Mouse (Mus musculus): ENCODE measurements at regions not wholly inside any gene's neighbourhood (a gene's known extent, or its start where the extent isn't known, plus 50 kb on each side); places are given as distances from the start of the nearest gene placed in this dataset.

DNA sequence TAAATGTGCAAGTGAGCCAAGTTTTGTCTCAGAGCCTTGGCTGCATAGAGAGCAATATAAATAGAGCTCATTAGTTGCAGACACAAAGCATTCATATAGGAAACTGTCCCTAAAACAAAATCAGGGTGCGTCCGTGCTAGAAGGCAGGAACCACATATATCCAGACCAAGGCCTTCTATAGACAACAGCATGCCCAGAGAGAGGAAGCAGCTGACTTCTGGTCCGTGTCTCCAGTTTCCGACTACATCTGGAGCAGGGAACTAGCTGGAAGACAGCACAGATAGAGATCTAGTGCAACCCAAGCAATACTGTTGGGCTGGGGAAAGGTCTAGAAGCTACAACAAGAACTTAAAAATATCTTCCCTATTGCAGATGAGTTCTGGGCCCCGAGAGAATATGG lies 121.0 kb downstream of the Gm12728 start:
- Histone ChIP-seq H3K4me3 (ENCODE audit: insufficient read depth, low read length) (no peak overlapping the region), H3K27ac (ENCODE audit: insufficient read depth, low read depth, low read length) (no peak overlapping the region), H3K4me1 (ENCODE audit: control insufficient read depth, insufficient read depth, low read length) (no peaks in the 10 kb centered on the region)
- TF ChIP-seq POLR2A (IDR thresholded peaks at IDR 0.05; ENCODE audit: borderline replicate concordance, low read depth, low read length), result no peak
- TF ChIP-seq CTCF (IDR thresholded peaks at IDR 0.05; ENCODE audit: low read depth, low read length), result no peak

DNA sequence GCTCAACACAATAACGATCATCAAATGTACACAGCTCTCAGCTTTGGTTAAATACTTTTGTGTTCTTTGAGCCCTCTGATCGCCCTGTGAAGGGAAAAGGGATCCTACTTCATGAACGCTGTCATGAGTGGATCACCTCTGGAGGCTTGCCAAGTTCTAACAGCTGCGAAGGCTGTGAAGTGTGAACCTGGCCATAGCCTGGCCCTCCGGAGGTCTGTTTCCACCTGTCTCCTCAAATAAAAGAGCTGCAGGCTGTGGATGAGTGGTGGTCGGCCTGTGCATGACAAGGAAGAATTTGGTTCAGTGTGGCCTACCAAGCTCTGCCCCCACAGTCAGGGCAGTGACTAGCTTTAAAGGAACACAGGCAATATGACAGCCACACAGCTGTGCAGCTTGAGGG lies 122.0 kb downstream of the Gm12728 start:
- H3K4me1 ChIP-seq (ENCODE audit: control insufficient read depth, insufficient read depth, low read length), result no peaks in the 10 kb centered on the region
- H3K4me3 ChIP-seq (ENCODE audit: insufficient read depth, low read length), result no peak overlapping the region
- no peak overlapping the region for H3K27ac ChIP-seq (ENCODE audit: insufficient read depth, low read depth, low read length)
- no peak for TF ChIP-seq CTCF (IDR thresholded peaks at IDR 0.05; ENCODE audit: low read depth, low read length)
- TF ChIP-seq POLR2A (IDR thresholded peaks at IDR 0.05; ENCODE audit: borderline replicate concordance, low read depth, low read length), result no peak

DNA sequence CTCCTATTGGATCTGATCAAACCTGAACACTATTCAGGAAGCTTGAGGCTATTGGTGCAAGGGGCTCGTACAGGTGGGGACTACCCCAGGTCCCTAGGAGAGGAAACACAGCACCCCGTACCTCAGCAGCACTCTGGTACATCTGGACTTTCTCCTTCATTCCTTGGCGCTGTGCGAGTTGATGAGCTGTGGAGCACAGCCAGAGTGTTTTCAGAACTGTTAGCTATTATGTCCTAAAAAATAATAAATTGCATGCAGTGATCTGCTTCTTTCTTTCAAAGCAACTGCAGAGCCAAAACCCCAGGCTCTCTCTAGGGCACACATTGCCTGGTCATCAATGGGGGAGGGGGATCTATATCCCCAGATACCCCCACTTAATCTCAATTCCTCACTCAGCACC lies 122.6 kb downstream of the Gm12728 start:
- TF ChIP-seq CTCF (IDR thresholded peaks at IDR 0.05; ENCODE audit: low read depth, low read length) (no peak), POLR2A (IDR thresholded peaks at IDR 0.05; ENCODE audit: borderline replicate concordance, low read depth, low read length) (no peak)
- Histone ChIP-seq H3K4me3 (ENCODE audit: insufficient read depth, low read length) (no peak overlapping the region), H3K27ac (ENCODE audit: insufficient read depth, low read depth, low read length) (no peak overlapping the region), H3K4me1 (ENCODE audit: control insufficient read depth, insufficient read depth, low read length) (no peaks in the 10 kb centered on the region)

DNA sequence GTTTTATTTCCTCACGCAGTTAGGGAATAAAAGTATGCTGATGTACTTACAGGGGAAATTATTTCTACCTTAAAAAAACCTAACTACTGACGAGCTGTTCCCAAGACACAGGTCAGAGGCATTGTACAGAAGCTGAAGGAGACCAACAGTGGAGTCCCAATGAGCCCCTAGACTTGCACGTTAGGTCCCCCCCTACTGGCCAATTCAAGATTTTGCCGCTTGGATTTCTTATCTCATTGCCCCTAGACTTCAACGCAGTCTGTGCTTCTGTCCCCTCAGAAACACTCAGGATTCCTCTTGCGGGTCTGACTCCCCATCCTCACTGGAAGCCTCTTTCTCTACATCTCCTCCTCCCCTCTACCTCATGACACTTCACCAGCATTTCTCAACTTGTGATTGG lies 125.3 kb downstream of the Gm12728 start:
- TF ChIP-seq POLR2A (IDR thresholded peaks at IDR 0.05; ENCODE audit: borderline replicate concordance, low read depth, low read length), result no peak
- no peak for TF ChIP-seq CTCF (IDR thresholded peaks at IDR 0.05; ENCODE audit: low read depth, low read length)
- Histone ChIP-seq H3K4me1 (ENCODE audit: control insufficient read depth, insufficient read depth, low read length) (no peaks in the 10 kb centered on the region), H3K27ac (ENCODE audit: insufficient read depth, low read depth, low read length) (no peak overlapping the region), H3K4me3 (ENCODE audit: insufficient read depth, low read length) (no peak overlapping the region)

DNA sequence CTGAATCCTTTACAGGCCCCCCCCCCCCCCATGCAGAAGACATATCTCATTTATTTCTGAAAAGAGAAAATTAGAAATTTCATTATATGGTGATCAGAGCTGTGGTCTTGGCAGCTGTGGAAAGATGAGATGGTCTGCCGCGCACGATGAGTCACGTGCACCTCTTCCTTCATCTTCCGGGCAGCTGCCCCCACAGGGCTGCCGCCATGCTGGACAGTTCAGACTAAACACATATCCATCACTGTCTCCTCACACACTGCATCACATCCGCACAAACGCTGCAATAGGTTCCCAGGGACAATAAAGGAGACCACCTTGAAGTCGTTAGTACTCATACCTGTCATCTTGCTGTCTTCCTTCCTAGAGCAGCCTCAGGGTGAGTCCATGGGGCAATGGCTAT lies 126.6 kb downstream of the Gm12728 start:
- TF ChIP-seq POLR2A (IDR thresholded peaks at IDR 0.05; ENCODE audit: borderline replicate concordance, low read depth, low read length), result no peak
- no peak for TF ChIP-seq CTCF (IDR thresholded peaks at IDR 0.05; ENCODE audit: low read depth, low read length)
- Histone ChIP-seq H3K27ac (ENCODE audit: insufficient read depth, low read depth, low read length) (no peak overlapping the region), H3K4me1 (ENCODE audit: control insufficient read depth, insufficient read depth, low read length) (no peaks in the 10 kb centered on the region), H3K4me3 (ENCODE audit: insufficient read depth, low read length) (no peak overlapping the region)

DNA sequence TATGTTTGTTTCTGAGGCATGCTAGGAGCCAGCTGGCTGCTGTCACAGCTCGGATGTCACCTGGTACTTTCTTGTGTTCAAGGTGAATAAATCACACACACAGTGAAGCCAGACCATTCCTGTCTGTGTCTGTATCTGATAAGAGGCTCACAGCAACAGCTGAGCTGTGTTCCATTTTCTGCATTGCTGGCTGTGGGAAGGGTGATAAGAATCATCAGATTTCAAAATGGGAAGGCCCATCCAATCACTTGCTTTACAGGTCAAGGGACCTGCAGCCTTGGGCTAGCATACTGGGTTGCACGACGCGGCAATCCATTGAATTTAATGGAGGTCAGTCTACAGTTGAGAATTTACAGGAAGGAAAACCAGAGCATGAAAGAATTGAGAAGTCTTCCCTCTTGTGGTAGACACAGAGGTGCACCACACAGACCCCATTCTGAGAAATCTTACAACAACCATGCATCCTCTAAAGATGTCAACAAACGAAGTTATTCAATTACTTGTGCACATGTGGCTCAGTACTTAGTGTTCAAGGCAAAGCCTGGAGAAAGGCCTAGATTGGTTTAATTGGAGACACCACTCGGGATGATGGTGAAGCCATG lies 135.2 kb downstream of the Gm12728 start:
- H3K27ac ChIP-seq (ENCODE audit: insufficient read depth, low read depth, low read length), result no peak overlapping the region
- TF ChIP-seq CTCF (IDR thresholded peaks at IDR 0.05; ENCODE audit: low read depth, low read length) (no peak), POLR2A (IDR thresholded peaks at IDR 0.05; ENCODE audit: borderline replicate concordance, low read depth, low read length) (no peak)
- H3K4me3 ChIP-seq (ENCODE audit: insufficient read depth, low read length), result no peak overlapping the region
- no peaks in the 10 kb centered on the region for H3K4me1 ChIP-seq (ENCODE audit: control insufficient read depth, insufficient read depth, low read length)

DNA sequence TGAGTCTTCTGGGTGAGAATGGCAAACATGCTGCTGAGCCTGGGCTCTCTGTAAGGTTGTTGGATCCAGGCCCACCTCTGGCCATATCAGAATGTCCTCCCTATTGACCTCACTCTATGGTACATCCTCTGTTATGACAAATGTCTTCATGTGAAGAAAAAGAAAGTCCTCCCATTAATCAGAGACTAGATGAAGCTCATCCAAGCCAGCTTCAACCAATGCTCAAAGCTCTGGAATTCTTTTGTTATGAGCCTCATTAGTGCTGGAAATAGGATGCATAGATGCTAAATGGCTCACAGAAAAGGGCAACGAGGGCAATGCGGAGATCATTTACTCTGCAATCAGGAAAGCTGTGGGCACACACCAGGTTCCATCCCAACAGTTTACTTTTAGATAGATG lies 135.8 kb downstream of the Gm12728 start:
- Histone ChIP-seq H3K4me3 (ENCODE audit: insufficient read depth, low read length) (no peak overlapping the region), H3K27ac (ENCODE audit: insufficient read depth, low read depth, low read length) (no peak overlapping the region), H3K4me1 (ENCODE audit: control insufficient read depth, insufficient read depth, low read length) (no peaks in the 10 kb centered on the region)
- TF ChIP-seq POLR2A (IDR thresholded peaks at IDR 0.05; ENCODE audit: borderline replicate concordance, low read depth, low read length) (no peak), CTCF (IDR thresholded peaks at IDR 0.05; ENCODE audit: low read depth, low read length) (no peak)

DNA sequence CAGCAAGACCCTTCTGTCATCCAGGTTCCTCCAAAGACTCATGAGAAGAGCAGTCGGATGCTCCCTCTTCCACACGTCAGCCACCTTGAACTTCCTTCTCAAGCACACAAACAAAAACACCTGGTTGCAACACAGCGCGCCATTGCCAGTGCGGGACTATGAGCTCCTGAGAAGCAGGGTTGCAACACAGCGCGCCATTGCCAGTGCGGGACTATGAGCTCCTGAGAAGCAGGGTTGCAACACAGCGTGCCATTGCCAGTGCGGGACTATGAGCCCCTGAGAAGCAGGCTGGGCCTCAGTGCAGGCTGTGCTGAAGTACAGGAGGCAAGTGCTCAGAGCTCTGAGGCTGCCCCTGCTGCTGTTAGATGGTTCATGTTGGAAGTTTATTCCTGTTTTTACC lies 140.0 kb downstream of the Gm12728 start:
- no peaks in the 10 kb centered on the region for H3K4me1 ChIP-seq (ENCODE audit: control insufficient read depth, insufficient read depth, low read length)
- no peak overlapping the region for H3K4me3 ChIP-seq (ENCODE audit: insufficient read depth, low read length)
- TF ChIP-seq CTCF (IDR thresholded peaks at IDR 0.05; ENCODE audit: low read depth, low read length), result no peak
- H3K27ac ChIP-seq (ENCODE audit: insufficient read depth, low read depth, low read length), result no peak overlapping the region

DNA sequence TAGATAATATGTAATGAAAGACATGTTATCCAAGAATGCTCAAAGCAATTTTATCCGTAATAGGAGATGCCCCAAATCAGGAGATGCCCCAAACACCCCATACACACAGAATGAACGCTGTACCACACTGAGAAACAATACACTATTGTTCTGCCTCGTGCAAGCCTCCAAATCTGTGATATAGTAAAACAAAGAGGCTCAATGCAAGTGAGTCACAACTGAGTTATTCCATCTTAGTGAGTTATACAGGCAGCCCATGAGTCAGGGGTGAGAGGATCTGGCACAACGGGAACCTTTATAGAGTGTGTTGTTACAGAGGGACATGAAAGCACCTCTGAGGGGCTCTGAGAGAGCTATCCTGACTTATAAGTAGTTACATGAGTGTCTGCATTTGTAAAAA lies 145.3 kb downstream of the Gm12728 start:
- H3K27ac ChIP-seq (ENCODE audit: insufficient read depth, low read depth, low read length), result no peak overlapping the region
- H3K4me1 ChIP-seq (ENCODE audit: control insufficient read depth, insufficient read depth, low read length), result no peaks in the 10 kb centered on the region
- TF ChIP-seq POLR2A (IDR thresholded peaks at IDR 0.05; ENCODE audit: borderline replicate concordance, low read depth, low read length) (no peak), CTCF (IDR thresholded peaks at IDR 0.05; ENCODE audit: low read depth, low read length) (no peak)
- no peak overlapping the region for H3K4me3 ChIP-seq (ENCODE audit: insufficient read depth, low read length)

DNA sequence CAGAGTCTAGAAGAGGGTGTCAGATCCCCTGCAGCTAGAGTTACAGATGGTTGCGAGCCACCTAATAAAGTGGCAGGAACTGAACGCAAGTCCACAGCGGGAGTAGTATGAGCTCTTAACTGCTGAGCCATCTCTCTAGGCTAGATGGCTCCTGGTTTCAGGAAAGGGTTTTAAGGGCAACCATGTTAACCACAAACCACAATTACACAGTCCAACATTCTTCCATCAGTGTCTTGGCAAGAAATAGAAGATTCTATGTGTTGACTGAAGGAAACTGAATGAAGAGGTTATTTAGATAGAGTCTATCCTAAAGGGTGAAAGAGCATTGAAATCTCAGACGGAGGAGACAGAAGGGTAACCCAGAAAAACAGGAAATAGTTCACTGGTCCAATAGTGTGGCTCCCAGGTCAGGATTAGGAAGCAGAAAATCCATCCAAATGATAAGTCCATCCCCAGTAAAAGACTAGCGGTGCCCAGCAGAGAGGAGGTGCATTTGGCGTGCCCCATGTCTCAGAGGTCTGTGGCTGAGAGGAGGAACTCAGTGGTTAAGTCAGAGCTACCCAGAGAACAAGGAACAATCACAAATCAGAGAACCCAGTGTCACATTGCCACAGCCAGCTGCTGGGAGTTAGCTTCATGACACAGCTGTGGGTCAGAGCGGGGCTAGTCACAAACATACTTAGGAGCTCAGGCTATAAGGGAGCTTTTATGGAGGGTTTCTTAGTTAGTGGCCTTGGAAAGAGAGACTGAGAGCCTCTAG lies 147.3 kb downstream of the Gm12728 start:
- no peak overlapping the region for H3K27ac ChIP-seq (ENCODE audit: insufficient read depth, low read depth, low read length)
- no peaks in the 10 kb centered on the region for H3K4me1 ChIP-seq (ENCODE audit: control insufficient read depth, insufficient read depth, low read length)
- H3K4me3 ChIP-seq (ENCODE audit: insufficient read depth, low read length), result no peak overlapping the region
- TF ChIP-seq POLR2A (IDR thresholded peaks at IDR 0.05; ENCODE audit: borderline replicate concordance, low read depth, low read length), result no peak
- no peak for TF ChIP-seq CTCF (IDR thresholded peaks at IDR 0.05; ENCODE audit: low read depth, low read length)

All from bone marrow macrophage, adult 2 months (primary cell).